Mouse (Mus musculus) thymus, postnatal 36 days (tissue): ENCODE measurements around the gene Qars.

Experiments used
- DNase-seq, 2 experiments: peaks; one replicate each; pipeline ENCODE4 v3.0.0; 2022; ENCODE audit warnings: mixed read lengths in 2 of 2

Gene Qars

GRCm38 (mm10) chr9:108540846-108541245, 33.3 kb downstream of the Qars start:
- DNase-seq: no peak

GRCm38 (mm10) chr9:108545986-108546385, 38.5 kb downstream of the Qars start:
- DNase-seq: no peak

- DNase-seq: no peak
Measured at GRCm38 (mm10) chr9:108546875-108547274, 39.4 kb downstream of the Qars start.

GRCm38 (mm10) chr9:108559169-108559568, 51.7 kb downstream of the Qars start:
- no peak for DNase-seq

GRCm38 (mm10) chr9:108560227-108560841, 52.8 kb downstream of the Qars start, which contains the start of gene Impdh2:
TSS of gene Impdh2 (plus strand) at chr9:108560286.
- DNase-seq: peak; percentile 92 to 94

- no peak for DNase-seq
Measured at GRCm38 (mm10) chr9:108563671-108564070, 56.2 kb downstream of the Qars start.

GRCm38 (mm10) chr9:108564131-108564530, 56.6 kb downstream of the Qars start:
- DNase-seq: no peak
